12 mouse cellular contexts compared by ENCODE assay signal in genomic region chr9:75124201-75124721, GRCm38 (mm10). TPM values are rescaled to one million over a fixed set of nuclear protein-coding genes. Genes with fewer than 3 reads are reported as not detected.
DNase-seq lines count a peak whose midpoint lies in the region; ATAC-seq lines count a peak whose summit lies in the region.
"Had no signal": no experiment of that assay in that cellular context is flagged by ENCODE, and none has a peak within 500 bp of the region (broad histone marks: within the 10 kb centered on the region; RNA-seq: fewer than 3 reads in every experiment).

No protein-coding gene starts in this region.

- peak; percentile 31 for DNase-seq in gastrocnemius, adult 18-20 months (ENCODE audit: low spot score)
- DNase-seq in gastrocnemius, postnatal 14 days = no peak
- DNase-seq in ovary, adult 18-20 months (ENCODE audit: low spot score) = peak; percentile 10
- DNase-seq in ovary, postnatal 14 days (ENCODE audit: low spot score) = no peak
- DNase-seq in adrenal gland, postnatal 36 days = peak; percentile 67 to 72
- no peak for DNase-seq in left cerebral cortex, postnatal 10 days (ENCODE audit: extremely low spot score in 1 of 2, low spot score in 2 of 2)
- DNase-seq in lung, adult 18-20 months = no peak
- DNase-seq: cerebellum, adult 9-10 months; lung, embryonic 14.5 days; thymus, adult 2 months had no signal

- no peak for ATAC-seq in megakaryocyte, adult 5-6 weeks (ENCODE audit: poor library complexity, severe bottlenecking)
- ATAC-seq: intestine, postnatal 0 days had no signal

- intact Hi-C loops in gastrocnemius, postnatal 14 days (cut with DNase I; ENCODE audit: low total_unique reads) = no loop called here
- intact Hi-C loops in left cerebral cortex, postnatal 10 days (cut with DNase I) = no loop called here

RNA-seq across cellular contexts. Expression of gene Myo5a, which starts 53.4 kb away (rescaled TPM):
- 10 to 100 TPM in 1 of 2 experiments, 1 to 10 TPM in 1; 9.5 to 12.7 TPM for total RNA-seq in gastrocnemius, adult 18-20 months (2021)
- total RNA-seq in gastrocnemius, postnatal 14 days (2021) = 10 to 100 TPM; 12.2 to 14.1 TPM
- total RNA-seq in adrenal gland, postnatal 36 days (2021) = 10 to 100 TPM; 49.7 to 51.3 TPM
- 100 to 1,000 TPM; 235 to 265 TPM for total RNA-seq in left cerebral cortex, postnatal 10 days (2021)
- total RNA-seq in megakaryocyte, adult 5-6 weeks (2015) = 119 and 122 TPM in 2 replicates
- total RNA-seq in megakaryocyte, adult 5-6 weeks (2017) = 168 and 226 TPM in 2 replicates

Comparison
In these comparisons a context has a peak if more than half of its experiments do, and no peak if none do; other contexts are left out.
1. DNase-seq: peak in gastrocnemius, adult 18-20 months (single experiment), ovary, adult 18-20 months (single experiment) and adrenal gland, postnatal 36 days (2 of 2); none in gastrocnemius, postnatal 14 days (single experiment), ovary, postnatal 14 days (single experiment), left cerebral cortex, postnatal 10 days (0 of 2) and lung, adult 18-20 months (0 of 2).